Mouse (Mus musculus) heart, adult 11 months (tissue): Measurements from ENCODE around the gene Rabep1.
A peak's percentile ranks its signal among the peaks of the same experiment; 100 is the strongest.

ENCODE experiments used
- DNase-seq: peaks from one replicate; pipeline ENCODE4 v3.0.0; 2022

Gene Rabep1

DNA sequence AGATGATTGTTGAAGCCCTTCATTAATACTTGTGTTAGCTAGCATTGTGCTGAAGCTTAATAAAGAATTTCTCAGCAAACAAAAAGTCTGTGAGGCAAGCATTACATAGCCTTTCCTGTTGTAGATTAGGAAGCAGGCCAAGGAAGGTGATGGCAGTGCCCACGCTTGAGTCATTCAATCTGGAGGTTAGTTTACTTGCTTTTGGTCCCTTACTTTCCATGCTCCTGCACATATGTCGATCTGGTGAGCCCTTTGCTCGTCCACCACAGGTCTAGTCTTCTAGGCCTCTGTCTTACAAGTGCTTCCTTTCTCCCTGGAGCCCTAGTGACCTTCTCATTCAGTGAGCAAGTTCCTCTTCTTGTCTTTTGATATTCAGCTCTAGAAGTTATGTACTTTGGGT, 62.1 kb downstream of the Rabep1 start:
- DNase-seq = peak; percentile 79

DNA sequence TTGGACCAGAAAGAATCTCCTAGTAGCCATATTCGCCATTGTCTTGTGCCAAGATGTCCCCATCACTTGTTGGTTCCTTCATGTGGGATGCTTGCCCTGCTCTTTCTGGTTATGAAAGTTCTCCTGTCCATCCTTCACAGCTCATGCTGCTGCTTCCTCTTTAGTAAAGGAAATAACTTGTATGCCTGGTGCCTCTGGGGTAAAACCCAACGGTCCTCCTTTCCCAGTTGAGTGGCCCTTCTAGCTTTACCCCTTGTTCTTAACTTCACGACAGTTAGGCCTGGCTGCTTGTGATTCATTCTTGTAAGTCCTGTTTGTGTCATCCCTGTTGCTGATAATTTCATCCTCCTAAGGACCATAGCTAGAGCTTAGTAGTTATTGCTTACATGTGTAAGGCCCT, 66.7 kb downstream of the Rabep1 start:
- peak; percentile 31 for DNase-seq

DNA sequence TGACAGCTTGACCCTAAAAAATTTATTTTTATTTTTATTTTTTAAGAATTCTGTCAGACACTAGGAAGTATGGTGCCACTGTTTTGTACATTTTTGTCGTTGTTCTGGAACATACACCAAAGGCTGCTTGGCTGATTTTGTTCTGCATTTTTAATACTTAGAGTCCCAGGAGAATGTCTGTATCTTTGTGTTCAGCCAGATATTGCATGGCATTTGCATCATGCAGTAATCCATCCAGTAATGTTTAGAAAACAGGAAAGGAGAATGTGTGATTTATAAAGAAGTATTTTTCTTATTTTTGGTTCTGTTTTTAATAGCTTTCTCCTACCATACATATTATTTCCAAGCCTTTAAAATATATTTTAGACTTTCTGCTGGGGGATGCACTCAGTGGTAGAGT, 67.3 kb downstream of the Rabep1 start:
- DNase-seq = no peak

DNA sequence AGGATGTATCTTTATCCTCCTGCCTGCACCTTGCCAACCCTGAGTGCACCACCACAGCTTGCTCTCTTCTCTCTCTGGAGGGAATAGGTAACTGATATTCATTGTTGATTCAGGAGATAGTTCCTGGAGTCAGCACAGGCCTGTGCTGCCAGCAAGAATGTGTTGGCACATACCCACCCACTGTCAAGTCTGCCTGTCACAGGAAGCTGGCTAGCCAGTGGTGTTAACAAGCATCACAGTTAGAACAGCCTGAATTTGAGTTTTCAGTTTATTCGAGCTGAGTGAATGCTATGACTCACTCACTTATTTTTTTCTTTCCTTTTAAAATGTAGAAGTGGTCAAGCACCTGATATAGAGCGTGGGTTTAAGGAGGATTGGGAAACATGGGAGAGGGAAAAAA, 73.3 kb downstream of the Rabep1 start:
- DNase-seq = peak; percentile 60

DNA sequence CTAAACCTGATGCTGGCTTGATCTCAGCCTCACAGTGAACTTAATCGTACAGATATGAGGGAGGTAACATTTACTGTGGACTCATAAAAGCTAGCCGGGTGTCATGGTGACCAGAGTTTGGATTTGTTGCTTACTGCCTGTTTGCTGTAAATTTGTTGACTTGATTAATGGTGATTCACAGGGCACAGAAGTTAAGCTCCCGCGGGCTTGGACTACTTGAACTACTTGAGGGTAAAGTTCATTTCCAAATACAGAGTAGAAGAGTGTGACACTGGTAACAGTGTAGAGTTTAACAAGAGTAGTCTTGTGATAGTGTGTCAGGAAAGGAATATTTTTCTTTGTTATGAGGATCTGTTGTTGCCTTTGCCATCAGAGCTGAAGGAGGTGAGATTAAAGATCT, 74.9 kb downstream of the Rabep1 start:
- peak; percentile 27 for DNase-seq

DNA sequence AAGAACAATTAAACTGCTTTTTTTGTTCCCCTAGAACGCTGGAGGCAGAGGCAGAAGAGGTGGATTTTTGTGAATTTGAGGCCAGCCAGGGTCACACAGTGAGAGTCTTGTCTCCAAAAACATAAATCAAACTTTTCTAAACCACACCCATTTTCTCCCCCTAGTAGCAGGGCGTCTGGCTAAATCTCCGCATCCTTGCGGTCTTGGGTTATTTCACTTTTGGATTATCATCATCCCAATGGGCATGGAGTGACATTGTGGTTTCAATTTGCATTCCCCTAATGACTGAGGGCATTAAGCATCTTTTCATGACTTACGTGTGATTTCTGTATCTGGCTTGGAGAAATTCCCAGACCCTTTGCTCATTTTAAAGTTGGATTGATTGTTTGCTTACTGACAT, 86.9 kb downstream of the Rabep1 start:
- peak; percentile 7 for DNase-seq

DNA sequence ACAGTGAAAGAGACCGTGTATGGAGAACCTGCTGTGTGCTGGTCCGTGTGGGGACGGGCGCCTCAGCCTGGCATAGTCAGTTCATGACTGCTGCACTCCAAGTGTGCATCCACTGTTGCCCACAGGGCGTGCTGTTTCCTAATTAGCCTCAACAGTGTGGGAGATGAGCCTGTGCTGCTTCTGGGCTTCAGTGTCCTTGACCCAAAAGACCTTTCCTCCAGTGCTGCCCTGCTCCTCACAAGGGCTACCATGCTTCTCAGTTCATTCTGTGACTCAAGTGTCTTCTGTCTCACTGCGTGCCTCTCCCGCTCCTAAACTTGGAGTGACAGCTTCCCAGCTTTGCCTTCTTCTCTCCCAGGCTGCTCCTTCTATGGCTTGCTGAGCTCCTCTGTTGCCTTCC, 90.7 kb downstream of the Rabep1 start:
- DNase-seq = peak; percentile 52

DNA sequence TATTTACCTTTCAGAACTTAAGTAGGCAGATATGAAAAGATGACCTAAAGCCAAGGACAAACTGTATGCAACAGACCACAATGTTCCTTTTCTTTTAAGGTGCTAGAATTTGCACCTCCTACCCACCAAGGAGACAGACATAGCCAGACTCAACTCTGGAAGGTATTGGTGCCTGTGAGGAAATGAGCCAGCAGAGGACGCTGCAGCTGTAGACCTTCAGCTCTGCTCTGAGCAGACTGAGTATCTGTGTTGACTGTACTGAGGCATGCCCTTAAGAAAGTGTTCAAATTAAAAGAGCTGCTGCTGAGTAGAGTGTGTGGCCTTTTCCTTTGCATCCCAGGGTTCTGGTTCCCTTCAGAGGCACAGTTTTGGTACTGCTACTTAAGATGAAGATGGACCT, 98.0 kb downstream of the Rabep1 start:
- DNase-seq = no peak

DNA sequence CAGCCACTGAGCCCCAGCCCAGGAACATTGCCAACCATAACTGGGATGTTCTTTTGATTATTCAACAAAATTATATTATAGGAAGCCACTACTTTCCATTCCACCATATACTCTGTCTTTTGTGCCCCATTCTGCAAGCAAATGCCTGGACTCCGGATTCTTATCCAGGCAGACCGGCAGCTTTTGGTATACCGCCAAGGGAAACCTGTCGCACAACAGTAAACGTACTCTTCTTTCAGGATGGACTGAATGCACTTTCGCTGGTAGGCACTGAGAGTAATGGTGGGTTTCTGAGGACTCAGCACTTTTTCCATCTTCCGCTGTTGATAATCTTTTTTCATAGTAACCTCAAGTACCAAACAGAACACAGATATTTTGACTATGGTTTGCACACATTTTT, 99.1 kb downstream of the Rabep1 start:
- DNase-seq = no peak

DNA sequence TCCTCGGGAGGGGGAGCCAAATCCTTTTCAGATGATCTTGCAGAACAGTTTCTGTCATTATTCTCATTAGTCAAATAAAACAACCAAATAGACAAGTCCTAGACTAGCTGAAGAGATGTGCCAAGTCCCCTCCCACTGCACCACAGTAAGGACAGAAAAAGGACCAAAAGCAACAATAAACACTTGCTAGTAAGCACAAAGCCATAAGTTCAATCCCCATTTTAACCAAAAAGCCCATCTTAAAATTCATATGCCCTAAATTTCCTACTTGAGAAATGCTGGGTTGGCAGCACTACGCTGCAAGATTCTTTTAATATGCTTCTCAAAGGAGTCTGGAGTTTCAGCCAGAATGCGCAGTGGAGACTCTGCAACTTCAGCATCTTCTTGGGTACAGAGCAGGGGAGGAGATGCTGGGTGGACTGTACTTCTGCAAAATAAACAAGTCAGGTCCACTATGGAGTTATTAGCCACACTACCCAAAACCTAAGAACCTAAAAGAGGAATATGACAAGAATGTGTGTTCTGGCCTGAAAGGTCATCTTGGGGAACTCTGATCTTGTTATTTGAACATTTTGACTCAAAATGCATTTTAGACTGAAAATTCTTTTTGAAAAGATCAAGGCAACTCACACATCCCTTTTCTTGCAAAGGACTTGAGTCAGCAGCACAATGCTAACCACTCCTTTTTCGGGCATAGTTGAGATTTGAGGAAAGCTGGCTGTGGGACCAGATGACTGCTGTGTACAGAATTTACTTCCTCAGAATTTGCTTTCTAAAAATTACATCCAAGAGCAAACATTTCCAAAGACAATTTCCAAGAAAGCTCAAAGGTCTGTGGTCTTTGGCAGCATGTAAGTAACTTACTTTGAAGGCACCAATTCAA, 100.6 kb downstream of the Rabep1 start:
- DNase-seq = peak; percentile 92

DNA sequence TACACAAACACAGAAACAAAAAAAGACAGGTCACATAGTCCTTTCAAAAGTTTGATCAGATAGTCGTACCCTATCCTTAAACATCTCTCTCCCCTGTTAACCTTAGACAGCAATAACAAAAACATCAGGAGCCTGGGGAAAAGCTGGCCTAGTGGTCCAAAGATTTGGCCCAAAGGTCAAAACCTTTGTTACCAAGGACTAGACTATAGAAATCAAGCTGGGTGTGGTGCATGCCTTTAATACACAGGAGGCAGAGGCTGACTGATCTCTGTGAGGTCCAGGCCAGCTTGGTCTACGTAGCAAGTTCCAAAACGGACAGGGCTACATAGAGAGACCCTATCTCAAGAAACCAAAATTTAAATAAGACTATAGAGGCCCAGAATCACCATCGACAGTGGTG, 110.1 kb downstream of the Rabep1 start:
- no peak for DNase-seq

DNA sequence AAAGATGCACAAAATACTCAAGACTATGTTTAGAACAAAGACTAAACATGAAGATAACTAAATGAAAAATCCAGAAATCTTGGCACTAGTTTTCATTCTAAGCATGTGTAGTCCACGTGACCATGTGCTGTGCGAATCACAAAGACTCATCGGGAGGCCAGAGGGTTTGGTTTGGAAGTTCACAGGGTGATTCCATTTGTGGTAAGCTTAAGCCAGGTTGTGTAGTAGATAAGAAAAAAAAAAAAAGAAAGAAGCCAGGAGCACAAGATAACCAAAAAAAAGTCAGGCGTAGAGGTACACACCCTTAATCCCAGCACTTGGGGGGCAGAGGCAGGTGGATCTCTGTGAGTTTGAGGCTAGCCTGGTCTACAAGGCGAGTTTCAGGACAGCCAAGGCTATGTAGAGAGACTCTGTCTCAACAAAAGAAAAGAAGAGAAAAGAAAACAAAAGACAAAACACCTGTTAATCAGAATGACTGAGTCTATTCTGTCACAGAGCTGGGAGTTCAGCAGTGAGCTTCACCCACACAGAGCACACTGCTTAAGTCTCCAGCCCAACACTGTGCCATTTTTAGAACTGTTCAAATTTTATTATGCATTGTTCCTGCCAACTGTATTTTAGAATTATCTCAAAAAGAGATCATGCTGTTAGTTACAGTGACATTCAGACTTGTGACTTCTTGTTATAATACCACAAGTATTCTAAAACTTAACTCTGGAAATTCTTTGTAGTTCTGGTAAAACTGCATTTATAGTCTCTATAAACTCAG, 116.4 kb downstream of the Rabep1 start:
- no peak for DNase-seq

DNA sequence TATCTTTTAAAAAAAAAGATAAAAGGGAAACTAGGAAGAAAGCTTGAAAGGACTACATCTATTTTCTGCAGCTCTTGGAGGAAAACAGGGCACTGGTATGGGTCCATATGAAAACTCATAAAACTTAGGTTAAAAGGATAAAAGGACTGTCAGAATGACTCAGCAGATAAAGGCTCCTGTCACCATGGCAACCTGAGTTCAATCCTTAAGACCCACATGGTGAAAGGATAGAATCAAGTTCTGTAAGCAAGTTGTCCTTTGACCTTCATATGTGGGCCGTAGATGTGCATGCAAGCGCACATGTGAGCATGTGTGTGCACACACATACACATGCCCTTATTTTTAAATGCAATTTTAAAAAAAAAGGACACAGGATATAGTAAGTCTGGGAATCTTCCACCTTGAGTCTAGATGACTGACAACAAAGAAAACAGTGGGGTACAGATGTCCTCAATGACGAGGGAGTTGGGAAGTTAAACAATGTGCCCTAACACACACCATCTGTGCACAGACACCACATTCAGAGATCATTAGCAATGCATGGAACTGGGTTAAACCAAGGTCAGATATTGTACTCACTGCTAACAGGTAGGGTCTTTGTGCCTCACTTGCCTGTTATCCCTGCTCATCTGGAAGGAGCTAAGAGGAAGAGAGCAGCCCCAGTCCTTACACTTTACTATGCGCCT, 119.8 kb downstream of the Rabep1 start:
- DNase-seq = no peak

DNA sequence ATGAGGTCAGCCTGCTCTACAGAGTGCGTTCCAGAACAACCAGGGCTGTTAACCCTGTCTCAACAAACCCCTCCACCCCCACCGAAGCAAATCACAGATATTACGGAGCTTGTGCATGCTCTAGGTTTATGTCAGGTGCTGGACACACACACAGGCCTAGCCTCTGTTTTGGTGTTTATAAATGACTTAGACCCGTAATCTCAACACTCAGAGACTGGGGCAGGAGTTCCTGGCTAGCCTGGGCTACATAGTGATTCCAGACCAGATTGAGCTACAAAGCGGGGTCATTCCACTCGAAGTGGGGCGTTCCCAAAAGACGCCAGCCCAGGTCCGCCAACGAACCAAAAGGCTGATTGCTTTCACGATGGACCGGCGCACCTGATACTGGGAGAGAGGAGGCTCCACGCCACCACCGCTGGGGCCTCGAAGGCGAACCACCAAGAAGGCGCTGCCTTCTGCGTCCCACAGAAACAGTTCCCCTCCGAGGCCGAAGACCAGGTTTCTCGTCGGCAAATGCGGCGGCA, 124.8 kb downstream of the Rabep1 start:
- no peak for DNase-seq

DNA sequence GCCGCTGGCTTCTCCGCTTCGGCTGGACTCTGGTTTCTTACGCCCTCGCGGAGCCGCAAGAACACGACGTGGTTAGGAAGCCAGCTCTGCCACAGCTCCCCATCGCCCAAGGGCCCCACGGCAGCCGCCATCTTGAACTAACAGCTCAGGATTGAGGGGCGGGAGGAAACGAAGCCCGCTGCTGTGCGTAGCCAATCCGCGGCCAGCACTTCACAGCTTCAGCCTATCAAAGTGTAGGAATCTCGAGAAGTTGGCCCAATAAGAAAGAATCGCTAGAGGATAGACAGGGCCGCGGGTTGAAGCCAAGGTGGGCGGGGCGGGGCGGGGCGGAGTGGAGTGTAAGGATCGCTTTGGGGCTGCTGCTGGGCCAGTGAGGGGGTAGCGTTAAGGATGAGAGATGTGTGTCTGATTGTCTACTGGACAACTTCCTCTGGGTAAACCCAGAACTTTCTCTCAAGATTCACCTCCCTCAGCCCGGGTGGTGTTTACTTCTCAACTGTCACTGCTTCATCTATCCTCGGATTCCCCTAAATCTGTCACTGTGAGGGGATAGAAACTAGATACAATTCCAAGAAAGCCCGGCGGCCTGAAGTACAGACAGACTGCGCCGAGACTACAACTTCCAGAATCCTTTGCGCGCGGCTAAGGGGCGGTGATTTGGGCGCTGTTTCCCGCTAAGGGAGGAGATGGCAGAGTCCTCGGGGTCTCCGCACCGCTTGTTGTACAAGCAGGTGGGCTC, 125.4 kb downstream of the Rabep1 start, which contains the start of the genes Nup88 and Rpain:
Gene Nup88 (minus strand): TSS at position 153 of the 739 bp plus-strand sequence.
Gene Rpain (plus strand): TSS at position 393 of the 739 bp plus-strand sequence.
- peak; percentile 100 for DNase-seq

DNA sequence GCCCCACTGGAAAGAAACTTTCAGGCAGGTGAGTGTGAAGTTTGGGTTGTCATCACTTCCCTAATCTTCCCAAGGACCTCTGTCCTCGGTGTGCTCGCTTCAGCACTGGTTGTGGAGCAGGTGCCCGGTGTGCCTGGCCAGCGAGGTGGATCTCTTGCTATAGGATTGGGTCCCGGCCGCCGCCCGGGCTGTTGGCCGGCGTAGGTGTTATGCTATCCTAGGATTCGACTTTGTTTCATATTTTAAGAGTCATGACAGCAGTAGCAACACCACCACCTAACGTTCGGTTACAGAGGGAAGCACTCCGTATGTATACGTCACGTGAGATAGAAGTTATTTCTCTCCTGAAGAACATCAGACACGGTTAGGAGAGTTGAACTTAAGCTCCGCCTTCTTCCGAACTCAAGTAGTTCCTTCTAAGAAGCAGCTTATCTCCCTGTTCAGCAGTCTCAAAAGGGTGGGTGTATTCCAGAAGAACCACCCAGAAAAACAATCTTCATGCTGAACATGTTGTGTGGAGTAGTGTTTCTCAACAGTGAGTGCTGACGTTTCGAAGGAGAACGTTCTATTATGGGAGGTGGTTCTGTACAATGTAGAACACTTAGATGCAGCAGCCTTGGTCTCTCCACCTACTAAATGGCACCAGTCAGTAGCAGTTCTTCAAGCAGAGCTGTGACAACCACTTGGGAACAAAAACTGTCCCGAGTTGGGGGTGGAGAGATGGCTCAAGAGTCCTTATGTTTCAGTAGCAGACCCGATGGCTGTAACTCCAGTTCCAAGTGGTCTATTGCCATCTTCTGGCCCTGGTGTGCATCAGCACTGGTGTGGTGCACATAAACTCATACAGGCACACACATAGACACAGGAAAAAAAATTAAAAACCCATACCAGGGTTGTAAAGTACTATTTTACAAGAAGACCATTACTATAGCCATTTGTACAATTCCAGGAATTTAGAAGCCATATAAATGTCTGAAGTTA, 126.3 kb downstream of the Rabep1 start:
- DNase-seq = no peak

DNA sequence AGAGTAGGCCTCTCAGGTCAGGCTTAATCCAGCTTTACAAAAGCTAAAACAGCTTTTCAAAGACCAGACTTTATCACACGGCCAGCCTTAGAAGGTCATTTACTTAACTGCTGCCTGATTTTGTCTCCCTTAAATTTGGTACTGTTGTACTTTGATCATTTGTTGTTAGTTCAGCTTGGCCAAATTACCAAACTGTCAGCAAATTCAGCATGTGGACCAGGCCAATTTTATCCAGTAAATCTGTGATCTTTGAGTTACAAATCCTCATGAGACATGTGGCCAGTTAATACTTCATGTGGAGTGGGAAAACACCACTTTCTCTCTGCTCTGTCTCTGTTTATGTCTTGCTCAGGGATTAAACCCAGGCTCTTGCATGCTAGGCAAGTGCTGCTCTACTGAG, 128.0 kb downstream of the Rabep1 start:
- no peak for DNase-seq

DNA sequence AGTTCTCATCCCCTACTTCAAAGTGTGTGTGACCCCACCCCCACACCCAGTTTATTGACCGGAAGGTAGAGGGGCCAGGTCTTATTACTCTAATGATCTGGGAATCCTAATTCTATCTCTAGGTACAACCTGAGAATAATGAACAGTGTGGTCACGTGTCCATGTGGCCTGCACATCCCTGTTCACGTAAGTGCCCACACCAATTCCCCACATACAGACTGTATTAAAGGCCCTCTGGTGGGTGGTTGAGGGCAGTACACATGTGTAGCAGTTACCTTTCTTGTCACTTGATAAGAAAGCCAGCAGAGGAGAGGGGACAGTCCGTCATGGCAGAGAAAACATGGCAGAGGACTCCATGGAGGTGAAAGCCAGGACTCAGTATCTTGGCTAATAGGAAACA, 129.4 kb downstream of the Rabep1 start:
- no peak for DNase-seq

DNA sequence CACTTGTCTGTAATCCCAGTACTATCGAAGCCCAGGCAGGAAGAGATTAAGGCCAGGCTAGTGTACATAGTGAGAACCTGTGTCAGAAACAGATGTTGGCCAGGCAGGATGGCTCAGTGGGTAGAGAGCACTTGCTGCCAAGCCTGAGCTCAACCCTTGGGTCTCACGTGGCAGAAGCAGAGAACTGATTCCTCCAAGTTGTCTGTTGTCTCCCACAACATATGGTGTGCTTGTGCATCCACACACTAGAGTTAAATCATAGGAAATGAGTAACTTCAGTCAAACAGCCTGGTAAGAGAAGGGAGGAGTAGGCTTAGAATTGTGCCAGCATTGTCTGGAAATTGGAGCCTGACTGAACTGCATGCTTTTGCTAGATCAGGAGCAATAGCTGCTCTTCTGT, 130.6 kb downstream of the Rabep1 start:
- DNase-seq = no peak

DNA sequence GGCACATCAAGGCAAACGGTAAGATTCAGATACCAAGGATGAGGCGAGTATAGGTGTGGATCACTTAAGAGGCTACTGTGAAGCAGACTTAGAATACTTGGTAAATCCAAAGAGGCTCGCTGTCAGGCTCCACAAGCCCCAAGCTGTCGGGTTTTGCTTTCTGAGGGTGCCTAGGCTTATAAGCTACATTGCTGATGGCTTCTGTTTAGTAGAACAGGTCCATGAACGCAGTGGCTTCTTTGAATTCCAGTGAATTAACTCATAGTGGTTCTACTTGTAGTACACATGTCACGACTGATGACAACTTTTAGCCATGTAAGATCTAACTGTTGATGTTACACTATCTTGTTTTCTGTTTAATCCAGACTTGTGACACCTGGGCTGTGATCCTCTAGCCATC, 132.7 kb downstream of the Rabep1 start:
- no peak for DNase-seq

DNA sequence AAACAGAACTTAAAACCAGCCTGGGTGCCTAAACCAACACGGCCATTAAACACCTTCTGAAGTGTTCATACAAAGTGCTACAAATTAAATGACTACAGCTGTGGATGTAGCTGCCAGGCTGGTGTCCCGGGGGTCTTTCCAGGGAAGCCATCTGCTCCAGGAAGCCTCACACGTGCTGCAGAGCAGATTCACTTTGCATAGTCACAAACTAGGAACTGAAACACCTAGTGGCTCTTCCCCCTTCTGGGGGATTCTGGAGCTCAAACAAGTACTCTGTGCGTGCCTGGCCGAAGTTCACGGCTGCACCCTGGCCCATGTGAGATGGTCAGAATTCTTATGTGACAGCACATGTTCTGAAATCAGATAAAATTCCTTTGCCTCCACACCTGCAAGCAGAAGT, 135.7 kb downstream of the Rabep1 start:
- DNase-seq = no peak
